Mouse (Mus musculus): ENCODE measurements around the gene Ivd.
A peak's percentile ranks its signal among the peaks of the same experiment; 100 is the strongest.

Ivd gene

DNA sequence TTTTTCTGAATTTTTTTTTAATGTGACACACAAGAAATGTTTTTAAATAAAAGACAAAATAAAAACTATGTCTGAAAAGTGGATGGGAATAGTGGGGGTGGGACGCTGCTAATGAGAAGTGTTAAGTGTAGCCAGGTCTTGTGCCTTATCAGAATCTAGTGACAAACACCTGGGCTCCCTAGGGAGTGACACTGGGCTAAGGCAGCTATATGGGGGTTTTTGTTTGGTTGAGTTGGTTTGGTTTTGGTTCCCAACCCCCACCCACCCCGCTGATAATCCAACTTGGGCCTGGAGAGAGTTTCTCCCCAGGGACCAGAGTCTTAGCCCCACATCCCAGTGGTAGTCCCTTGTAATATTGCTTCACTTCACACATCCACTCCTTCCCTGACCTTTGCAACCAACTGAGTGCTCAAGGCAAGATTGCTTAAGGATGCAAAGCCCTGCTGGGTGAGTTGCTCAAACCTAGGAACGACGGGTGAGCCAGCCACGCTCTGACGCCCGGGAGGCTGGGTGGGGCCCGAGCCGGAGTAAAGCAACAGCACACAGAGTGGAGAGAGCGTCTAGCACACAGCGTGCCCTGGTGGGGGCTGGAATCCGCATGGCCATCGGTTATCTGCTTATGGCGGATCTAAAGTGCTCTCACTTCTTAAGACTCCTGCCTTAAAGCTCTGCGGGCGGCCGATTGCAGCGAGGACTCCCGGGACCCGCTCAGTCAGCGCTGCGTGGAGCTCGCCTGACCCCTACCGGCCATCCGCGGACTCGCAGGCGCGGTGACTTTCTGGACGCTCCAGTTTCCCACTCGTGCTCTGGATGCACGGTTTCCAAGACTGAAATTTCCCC lies 21.3 kb downstream of the Ivd start:
- peak; percentile 84 for DNase-seq (ENCODE audit: low spot score)

DNA sequence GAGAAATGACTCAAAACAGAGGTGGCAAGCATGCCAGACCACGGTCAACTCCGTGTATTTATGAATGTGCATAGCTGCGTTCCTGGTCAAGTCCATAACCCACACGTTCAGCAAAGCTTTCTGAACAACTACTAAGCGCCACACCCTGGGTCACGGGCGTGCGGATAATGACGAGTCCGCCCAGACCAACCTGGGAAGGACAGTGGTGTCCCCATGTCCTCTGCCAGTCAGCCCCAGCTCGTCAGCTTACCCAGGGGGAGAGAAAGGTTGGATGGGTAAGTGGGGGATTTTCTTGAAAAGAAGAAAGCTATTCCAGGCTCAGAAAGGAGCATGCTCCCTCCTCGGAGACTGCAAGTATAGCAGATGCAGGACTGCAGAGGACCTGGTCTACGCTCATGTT lies 25.7 kb downstream of the Ivd start:
- DNase-seq (ENCODE audit: low spot score) = no peak

DNA sequence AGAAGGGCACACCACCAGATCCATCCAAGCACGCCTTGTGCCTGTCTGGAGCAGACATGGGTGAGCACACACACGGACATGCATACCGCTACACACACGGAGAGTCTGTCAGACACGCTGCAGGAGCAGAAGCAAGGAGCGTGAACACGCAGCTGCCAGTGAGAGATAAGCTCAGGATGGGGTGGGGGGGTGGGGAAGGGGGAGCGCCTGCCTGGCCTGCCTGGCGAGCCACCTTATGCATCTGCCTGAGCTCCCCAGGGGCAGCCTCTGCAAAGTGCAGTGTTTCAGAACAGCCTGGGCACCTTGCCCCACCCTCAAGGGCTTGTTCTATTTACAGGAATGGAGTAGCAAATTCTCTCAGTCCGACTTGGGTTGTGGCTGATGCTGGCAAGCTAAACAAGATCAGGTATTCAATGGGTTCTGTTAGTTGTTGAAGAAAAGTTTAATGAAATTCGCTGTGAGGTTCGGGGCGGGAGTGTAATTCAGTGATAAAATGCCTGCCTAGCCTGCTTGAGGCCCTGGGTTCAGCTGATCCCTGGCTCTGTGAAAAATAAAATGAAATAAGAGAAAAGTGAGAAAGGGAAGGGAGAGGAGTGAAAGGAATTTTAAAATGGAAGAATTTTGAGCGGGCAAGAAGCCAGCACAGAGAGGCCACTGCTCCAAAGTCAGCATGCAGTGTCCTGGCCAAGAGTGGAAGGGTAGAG lies 26.2 kb downstream of the Ivd start:
- DNase-seq (ENCODE audit: low spot score) = no peak

DNA sequence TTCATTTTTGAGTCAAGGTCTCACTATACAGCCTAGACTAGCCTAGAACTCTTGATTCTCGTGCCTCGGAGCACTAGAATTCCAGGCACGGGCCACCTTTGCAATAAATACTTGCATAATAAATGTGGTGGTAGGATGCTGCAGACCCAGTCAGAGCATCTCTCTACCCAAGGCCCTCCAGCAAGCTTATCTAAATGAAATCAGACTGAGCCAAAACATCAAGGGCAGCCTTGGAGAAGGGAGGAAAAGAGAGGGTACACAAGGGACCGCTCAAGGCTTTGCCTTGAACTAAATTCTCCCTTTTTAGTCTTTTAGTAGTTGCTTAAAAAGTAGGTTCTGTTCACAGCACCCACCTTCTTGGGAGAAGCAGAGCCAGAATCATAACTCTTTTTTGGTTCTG lies 29.4 kb downstream of the Ivd start:
- no peak for DNase-seq (ENCODE audit: low spot score)

DNA sequence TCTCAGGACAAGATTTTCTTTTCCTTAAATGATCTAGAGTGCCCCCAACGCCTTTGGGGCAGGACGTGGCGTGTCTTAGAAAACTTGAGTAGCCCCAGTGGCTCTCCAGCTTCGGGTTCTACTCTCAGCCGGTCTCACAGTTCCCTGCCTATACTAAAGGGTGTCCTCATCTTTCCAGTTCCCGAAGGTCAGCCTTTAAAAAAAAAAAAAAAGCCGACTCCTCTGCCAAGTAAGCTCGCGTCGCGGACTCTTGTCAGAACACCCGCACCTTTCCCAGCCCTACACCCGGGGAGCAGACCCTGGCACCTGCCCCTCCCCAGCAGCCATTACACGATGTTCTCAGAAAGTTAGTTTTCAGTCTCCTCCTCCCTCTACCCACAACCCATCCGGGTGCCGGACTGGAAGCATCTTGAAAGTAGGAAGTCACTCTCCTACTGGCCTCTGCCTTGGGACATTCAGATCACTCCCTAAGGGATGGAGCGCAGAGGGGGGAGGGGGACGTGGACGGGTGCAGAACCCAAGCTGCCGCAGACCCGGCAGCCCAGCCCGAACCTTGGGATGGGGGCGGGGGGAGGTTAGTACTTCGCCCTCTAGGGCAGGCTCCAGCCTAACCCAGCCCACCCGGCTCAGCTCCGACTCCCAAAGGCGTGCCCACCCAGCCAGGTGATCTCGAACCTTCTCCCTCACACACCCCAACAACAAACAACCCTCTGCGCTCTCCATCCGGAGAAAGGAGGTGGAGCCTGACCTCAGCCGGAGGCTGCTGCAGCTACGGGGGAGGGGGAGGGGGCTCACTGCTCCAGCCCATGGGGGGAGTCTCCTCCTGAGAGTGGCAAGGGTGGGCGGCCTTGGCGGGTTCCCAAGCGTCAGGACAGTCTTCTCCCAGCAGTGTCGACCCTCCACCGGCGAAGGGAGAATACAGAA lies 34.5 kb downstream of the Ivd start:
- DNase-seq (ENCODE audit: low spot score) = peak; percentile 65

DNA sequence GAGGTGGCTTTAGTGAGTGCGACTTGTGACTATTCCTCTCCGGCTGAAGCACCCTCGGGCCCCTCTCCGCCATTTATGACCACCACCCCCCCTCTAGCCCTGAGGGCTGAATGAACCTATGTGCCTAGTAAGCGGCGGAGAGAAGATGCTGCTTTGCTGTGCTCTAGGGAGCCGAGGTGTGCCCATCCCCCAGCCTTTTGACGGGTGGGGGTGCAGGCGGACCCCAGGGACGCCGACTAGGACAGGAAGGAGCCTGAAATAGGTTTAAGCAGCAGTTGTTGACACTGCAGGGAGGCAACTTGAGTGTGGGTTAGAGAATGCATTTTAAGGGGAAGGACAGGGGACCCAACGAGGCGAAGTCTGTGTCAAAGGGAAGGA lies 35.1 kb downstream of the Ivd start:
- DNase-seq (ENCODE audit: low spot score) = no peak

DNA sequence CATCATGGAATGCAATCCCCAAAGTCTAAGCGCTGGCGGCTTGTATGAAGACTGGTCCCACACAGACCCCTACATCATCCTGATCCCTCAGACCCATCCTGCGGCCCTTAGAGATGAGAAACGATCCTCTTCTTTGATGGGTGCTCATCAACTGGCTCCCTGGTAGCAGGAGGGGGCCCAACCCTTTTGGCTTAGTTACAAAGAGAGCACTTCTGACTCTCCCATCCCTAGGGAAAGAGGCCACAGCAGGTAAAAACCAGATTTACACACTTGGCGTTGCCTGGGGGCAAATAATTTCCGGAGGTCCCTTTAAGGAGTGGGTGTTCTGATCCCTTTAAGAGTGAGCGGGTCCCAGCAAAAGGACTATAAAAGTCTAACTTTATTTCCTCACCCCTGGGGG lies 35.6 kb downstream of the Ivd start:
- no peak for DNase-seq (ENCODE audit: low spot score)

DNA sequence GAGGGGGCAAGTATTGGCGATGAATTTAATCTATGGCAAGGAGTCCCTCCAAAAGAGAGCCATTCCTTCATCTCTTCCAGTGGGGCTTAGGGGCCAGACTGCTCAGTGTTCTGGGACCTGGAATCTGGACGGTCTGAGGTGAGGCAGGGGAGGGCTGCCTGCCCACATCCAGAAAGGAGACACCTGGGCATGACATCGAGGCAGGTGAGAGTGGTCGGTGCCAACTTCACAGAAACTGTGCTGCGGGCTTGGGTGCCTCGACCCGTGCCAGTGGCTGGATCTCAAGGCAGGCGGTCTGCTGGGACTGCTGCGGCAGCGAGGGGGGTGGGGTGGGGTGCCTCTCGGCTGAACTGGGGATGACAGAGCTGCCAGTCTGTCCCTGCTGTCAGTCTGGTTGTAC lies 36.1 kb downstream of the Ivd start:
- no peak for DNase-seq (ENCODE audit: low spot score)

DNA sequence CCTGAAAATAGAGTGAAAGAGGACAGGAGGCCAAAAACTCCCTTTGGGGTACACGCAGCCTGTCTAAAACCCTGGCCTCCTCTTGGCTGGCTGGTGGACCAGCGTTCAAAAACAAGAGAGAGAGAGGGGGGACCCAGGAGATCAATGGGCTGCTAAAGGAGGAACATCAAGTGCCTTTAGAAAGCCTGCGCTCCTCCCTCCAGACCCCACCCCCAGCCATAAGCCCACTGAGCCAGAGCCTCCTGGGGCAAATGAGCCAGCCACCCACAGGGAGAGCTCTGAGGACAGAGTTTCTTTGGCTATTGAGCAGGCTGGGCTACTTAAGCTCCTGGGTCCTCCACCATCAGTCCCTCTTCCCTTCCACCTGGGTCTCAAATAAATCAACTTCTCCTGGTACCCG lies 37.0 kb downstream of the Ivd start:
- no peak for DNase-seq (ENCODE audit: low spot score)

DNA sequence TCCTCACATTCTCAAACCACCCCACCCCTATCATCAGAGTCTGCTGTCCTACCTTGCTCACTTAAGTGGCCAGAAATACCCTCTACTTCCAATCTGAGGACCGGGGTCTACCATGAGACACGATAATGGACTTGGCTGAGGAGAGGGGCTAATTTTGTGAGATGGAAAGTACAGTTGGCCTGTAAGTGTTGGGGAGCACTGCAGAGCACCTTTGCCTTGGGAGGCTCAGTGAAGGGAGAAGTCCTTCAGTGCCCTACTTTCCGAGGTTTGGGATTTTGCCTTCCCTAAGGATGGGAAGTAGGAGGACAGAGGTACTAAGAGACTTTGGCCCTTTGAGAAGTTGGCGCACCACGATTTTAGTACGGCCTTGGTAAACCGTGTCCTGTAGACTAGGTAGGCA lies 37.6 kb downstream of the Ivd start:
- no peak for DNase-seq (ENCODE audit: low spot score)

DNA sequence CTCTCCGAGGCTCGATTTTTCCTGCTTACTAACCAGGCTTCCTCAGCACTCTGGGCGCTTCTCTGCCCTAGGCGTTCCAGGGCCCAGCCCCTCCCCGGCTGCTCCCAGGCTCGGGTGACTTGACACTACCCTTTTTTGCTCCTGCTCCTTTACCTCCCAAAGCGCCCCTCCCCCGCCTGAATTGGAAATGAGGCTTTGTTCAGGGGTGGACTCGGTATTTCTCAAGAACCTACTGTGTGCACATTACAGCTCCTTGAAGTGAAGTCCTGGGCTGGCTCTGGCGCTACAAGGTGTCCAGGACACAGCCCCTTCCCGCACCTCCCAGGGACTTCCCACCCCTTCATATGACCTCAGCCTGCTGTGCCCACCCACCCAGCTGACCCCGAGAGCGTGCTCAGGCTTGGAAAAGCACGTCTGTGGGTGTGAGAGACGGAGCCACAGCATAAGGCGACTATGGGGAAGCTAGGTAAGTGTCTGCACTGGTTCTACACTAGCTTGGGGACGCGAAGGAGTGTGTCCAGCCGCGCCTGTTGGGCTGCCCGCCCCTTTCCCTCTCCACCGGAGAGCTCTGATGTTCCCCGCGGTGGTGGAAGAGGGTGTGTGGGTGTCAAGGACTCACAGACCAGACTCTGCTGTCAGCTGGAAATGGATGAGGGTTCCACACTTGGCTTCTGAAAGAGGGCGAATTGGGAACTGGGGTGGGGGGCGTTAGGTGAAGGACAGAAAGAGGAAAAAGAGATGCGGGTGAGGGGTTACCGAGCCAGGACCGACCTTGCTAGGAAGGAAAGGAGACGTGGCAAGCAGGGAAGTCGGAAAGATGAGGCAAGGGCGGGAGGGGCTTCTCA lies 38.4 kb downstream of the Ivd start, which contains the start of gene Bahd1:
Gene Bahd1, plus strand, starts transcription at position 397 of the 845 bp plus-strand sequence.
- DNase-seq (ENCODE audit: low spot score) = peak; percentile 65

DNA sequence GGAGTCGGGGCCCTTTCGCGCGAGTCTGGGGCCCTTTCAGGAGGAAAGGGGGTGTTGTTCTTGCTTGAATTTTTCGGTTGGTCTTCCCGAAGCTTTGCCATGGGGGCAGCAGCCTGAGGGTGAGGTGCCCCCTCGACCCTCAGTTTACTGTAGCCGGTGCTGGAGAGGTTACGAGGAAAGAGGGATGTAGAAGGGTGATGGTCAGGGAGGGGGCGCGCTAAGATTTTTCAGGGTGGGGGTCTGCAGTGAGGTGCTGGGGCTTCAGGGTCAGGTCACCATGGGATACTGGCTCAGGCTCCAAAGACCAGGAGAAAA lies 39.0 kb downstream of the Ivd start:
- DNase-seq (ENCODE audit: low spot score) = no peak

DNA sequence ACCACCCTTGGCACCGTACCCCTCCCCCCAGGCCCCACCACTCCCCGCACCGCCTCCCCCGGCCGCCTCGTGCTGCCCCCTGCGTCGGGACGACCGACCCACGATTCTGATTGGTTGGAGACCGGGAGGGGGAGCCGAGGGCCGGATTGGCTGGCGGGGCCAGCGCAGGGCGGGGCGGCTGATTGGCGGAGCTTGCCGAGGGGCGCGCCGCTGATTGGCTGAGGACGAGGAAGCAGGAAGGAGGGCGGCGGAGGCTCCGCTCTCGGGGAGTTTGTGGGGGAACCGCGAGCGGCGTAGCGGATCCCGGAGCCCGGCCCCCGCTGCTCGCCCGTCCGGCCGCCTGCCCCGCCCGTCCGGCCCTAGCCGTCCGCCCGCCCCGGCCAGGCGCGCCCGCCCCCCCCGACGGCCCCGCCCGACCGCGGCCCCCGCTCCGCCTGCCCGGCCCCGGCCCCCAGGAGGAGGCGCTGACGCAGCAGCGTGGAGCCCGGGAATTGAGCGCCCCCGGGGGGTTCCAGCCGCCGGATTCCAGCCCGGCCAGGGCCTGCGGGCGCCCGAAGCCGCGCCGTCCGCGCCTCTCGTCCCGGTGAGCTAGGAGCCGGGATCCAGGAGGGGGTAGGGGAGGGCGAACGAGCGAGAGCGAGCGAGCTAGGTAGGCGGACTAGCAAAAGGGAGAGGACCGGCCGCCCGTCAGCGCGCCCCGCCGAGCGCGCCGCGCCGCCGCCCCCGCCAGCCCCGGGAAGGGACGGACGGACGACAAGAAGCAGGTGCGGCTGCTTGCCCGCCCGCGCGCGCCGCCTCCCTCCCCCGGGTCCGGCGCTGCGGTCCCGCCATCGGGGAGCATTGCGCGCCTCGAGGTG lies 39.6 kb downstream of the Ivd start:
- peak; percentile 99 for DNase-seq (ENCODE audit: low spot score)

DNA sequence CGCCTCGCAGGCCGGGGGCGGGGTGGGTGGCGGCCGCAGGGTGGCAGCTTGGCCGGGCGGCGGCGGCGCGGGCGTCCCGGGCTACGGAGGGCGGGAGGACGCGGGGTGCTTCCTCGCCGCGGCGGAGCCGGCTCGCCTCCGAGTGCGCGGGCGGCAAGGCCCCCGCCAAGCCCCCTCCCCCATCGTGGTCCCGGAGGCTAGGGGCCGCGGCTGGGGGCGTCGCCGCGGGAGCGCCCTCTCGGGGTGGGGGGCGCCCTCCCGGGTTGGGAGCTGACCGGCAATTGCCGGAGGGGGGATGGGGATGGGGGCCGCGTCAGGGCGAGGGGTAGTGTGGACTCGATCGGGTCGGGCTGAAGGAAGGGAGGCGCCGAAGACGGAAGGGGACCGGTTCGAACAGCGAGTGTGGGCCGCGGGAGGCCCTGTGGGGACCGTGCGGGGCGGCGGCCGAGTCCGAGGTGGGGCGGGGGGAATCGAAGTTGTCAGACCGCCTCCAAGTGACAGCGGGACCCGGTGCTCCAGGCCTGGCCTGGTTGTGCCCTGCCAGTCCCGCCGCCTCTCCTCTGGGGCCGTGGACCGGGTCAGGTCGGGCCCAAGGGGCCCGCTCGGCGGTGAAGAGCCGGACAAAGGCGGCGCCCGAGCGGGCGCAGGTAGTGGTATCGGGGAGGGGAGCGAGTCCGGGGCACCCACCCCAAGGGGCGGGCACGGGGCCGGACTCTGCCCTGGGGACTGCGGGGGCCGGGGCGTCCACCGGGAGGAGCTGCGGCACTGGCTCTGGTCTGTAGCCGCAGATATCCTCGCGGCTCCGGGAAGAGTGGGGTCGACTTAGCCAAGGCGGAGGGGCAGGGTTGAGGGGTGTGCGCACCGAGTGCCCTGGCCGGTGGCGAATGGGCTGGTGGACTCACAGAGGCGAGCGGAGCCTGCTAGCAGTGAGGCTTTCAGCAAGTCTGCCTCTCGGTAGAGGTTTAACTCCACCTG lies 40.6 kb downstream of the Ivd start:
- peak; percentile 64 for DNase-seq (ENCODE audit: low spot score)

DNA sequence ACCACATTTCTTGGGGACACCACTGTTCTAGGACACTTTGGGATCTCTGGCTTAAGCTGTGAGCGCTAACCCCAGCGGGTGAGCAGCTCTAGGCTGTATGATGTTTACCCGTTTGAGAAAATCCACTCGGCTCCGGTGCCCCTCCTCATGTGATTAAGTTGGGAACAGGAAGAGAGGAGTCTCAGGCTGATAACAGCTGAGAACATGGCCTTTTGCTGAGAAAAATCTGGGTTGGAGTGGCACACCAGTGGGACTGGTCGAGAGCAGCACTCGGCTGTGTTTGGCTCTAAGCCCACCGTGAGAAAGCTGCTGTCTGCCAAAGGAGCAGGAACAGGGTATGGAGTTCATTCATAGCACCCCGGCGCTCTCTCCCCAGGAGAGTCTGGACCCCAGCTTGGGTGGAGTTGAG lies 41.6 kb downstream of the Ivd start:
- no peak for DNase-seq (ENCODE audit: low spot score)

DNA sequence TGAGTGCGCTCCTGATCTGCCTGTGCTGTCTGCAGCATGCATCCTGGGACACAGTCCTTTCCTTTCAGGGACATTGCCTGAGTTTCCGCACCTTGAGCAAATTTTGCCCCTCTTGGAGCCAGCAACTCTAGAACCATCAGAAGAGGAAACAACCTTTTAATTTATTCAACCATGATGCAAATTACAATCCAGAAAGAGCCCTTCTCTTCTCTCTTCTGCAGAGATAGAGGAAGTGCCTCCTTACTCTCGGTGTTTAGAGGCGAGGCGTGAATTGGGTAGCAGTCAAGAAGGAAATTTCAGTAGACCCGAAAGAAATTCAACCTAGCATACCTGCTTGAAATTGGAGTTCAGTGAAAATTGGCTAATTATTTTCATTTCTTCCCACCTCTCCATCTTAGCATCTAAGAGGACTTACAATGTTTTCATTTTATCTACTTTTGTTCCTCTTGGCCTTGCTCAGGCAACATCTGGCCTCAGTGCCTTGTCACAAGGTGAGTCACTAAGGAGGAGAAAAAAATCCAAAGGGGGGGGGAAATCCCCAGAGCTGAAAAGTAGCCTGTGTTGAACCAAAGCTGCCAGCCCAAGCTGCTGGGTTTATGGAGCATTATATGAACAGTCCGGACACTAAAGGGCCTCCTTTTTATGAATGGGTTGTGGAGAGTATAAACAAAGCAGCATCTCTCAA lies 43.8 kb downstream of the Ivd start:
- DNase-seq (ENCODE audit: low spot score) = no peak

DNA sequence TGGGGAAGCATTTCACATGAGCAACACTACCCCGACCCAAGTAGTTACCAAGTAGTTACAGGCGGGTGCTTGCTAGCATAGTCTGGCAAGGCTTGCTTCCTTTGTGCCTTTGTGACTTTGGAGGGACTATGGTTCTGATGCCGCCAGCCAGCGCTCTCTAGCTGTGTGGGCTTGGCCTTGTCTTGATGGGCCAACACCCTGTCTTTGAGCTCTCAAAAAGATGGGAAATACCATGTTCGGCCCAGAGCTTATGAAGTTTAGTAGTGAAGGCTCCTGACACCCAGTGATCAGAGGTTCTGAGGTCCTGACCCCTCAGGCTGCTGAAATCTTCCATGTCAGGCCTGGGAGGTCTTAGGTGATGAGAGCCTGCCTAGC lies 44.4 kb downstream of the Ivd start:
- no peak for DNase-seq (ENCODE audit: low spot score)

DNA sequence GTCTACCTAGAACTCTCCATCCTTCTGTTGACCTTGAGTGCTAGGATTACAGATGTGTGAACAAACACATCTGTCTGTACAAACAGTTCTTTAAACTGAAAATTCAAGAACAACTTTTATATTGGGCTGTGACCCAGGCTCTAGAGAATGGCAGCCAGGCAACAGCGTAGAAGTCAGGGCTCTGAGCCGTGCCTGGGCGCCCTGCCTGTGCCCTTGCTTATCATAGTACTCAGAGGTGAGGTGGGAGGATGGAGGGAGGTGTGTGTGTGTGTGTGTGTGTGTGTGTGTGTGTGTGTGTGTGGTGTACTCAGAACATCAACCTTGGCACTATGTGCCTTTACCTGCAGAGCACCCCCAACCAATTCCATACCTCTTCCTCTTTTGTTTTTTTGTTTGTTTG lies 46.0 kb downstream of the Ivd start:
- no peak for DNase-seq (ENCODE audit: low spot score)

DNA sequence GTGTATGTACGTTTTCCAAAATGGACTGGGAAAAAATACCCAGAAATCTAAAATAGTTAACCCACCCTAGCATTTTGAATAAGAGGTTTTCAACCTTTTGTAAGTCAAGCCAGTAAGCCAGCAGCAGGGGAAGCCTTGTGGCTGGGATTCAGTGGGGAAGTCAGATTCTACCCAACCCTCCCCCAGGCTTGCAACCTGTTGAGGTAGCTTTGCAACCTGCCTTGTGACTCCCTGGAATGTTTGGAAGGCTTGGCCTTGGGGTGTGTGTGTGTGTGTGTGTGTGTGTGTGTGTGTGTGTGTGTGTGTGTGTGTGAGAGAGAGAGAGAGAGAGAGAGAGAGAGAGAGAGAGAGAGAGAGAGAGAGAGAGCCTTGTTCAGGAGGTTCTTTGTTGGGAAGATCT lies 47.4 kb downstream of the Ivd start:
- no peak for DNase-seq (ENCODE audit: low spot score)

Data from testis, postnatal 14 days (tissue).